Mouse (Mus musculus) CH12.LX (cell line): ENCODE results near the gene Kdm2b. TPM values are rescaled to one million over a fixed set of nuclear protein-coding genes. Genes with fewer than 3 reads are reported as not detected.

Source experiments
- DNase-seq: peaks from one replicate; pipeline ENCODE4 v3.0.0-alpha.2; 2013; ENCODE audit errors: extremely low read depth
- H3K27ac ChIP-seq: 2 replicates; pipeline ENCODE4 v1.5.1; 2012; ENCODE audit warnings: low read depth, mild to moderate bottlenecking, control low read depth, moderate library complexity; ENCODE audit not compliant: insufficient read depth
- H3K27me3 ChIP-seq: replicated peaks from 2 replicates; pipeline ENCODE3; 2012; ENCODE audit warnings: inconsistent platforms
- H3K36me3 ChIP-seq, 2 experiments: replicated peaks in 1 of 2; 2 replicates each; pipeline versions ENCODE3 to v1.6.1; 2012; ENCODE audit warnings: inconsistent platforms in 1 of 2, low read length in 1 of 2, mild to moderate bottlenecking in 1 of 2, mixed read lengths in 1 of 2, moderate library complexity in 1 of 2; ENCODE audit not compliant: control insufficient read depth in 1 of 2, insufficient read depth in 1 of 2
- H3K4me1 ChIP-seq, 2 experiments: 2 replicates each; pipeline ENCODE4 v1.6.1; 2012; ENCODE audit warnings: inconsistent platforms in 1 of 2, moderate library complexity in 1 of 2; ENCODE audit not compliant: insufficient read depth in 2 of 2, control insufficient read depth in 1 of 2
- H3K4me2 ChIP-seq: 2 replicates; pipeline ENCODE4 v1.6.1; 2012; ENCODE audit warnings: low read depth, mild to moderate bottlenecking, control low read depth; ENCODE audit not compliant: poor library complexity, insufficient read depth, severe bottlenecking
- H3K4me3 ChIP-seq, 3 experiments: fragments of 150-350 bp in 1 of 3; sonication (generic) in 1 of 3; replicated peaks in 1 of 3; 2 replicates each; pipeline versions ENCODE3 to v1.5.1; 2011 to 2012; ENCODE audit warnings: low read depth in 2 of 3, low read length in 2 of 3, mild to moderate bottlenecking in 2 of 3, moderate library complexity in 2 of 3, control low read depth in 1 of 3, improper control_type of control experiment in 1 of 3, inconsistent platforms in 1 of 3, mixed read lengths in 1 of 3; ENCODE audit not compliant: poor library complexity in 1 of 3
- H3K79me2 ChIP-seq: replicated peaks from 2 replicates; pipeline ENCODE4 v1.6.1; 2012; ENCODE audit warnings: mild to moderate bottlenecking, moderate library complexity; ENCODE audit not compliant: control insufficient read depth, poor library complexity, insufficient read depth, severe bottlenecking; ENCODE audit errors: extremely low read depth
- H3K9ac ChIP-seq: 2 replicates; pipeline ENCODE4 v1.6.1; 2012; ENCODE audit warnings: low read depth, mild to moderate bottlenecking, control low read depth, moderate library complexity; ENCODE audit not compliant: insufficient read depth
- H3K9me3 ChIP-seq: replicated peaks from 2 replicates; pipeline ENCODE3; 2012; ENCODE audit warnings: low read length, inconsistent platforms, mixed read lengths
- CHD1 ChIP-seq: IDR thresholded peaks from 2 replicates; pipeline ENCODE4 v1.6.1; 2012; ENCODE audit warnings: low read depth, low read length, improper control_type of control experiment, inconsistent platforms
- CHD2 ChIP-seq: IDR thresholded peaks from 2 replicates; pipeline ENCODE4 v1.6.1; 2011; ENCODE audit warnings: low read length, improper control_type of control experiment
- E2F4 ChIP-seq: IDR thresholded peaks from 2 replicates; pipeline ENCODE4 v1.6.1; 2011; ENCODE audit warnings: low read depth, low read length, improper control_type of control experiment; ENCODE audit not compliant: insufficient replicate concordance
- ELF1 ChIP-seq: IDR thresholded peaks from 2 replicates; pipeline ENCODE4 v1.6.1; 2014; ENCODE audit warnings: low read depth, mild to moderate bottlenecking, inconsistent platforms, low read length, improper control_type of control experiment
- GABPA ChIP-seq: IDR thresholded peaks from 2 replicates; pipeline ENCODE4 v1.6.1; 2012; ENCODE audit warnings: low read depth, low read length, improper control_type of control experiment, inconsistent platforms; ENCODE audit not compliant: insufficient replicate concordance
- JUN ChIP-seq: IDR thresholded peaks from 2 replicates; pipeline ENCODE4 v1.6.1; 2011; ENCODE audit warnings: low read depth, mild to moderate bottlenecking, low read length, improper control_type of control experiment, moderate library complexity; ENCODE audit not compliant: insufficient read depth
- JUND ChIP-seq: conservative IDR thresholded peaks from 2 replicates; pipeline ENCODE4 v1.6.1; 2011; ENCODE audit warnings: low read depth, low read length, improper control_type of control experiment
- KAT2A ChIP-seq: IDR thresholded peaks from 2 replicates; pipeline ENCODE4 v1.6.1; 2012; ENCODE audit warnings: low read length, improper control_type of control experiment, inconsistent platforms; ENCODE audit not compliant: insufficient replicate concordance
- MAX ChIP-seq: IDR thresholded peaks from 2 replicates; pipeline ENCODE4 v1.6.1; 2011; ENCODE audit warnings: low read length, improper control_type of control experiment
- MYC ChIP-seq: IDR thresholded peaks from 2 replicates; pipeline ENCODE4 v1.6.1; 2011; ENCODE audit warnings: low read depth, mild to moderate bottlenecking, improper control_type of control experiment, low read length
- POLR2A ChIP-seq: IDR thresholded peaks from 2 replicates; pipeline ENCODE4 v1.6.1; 2011; ENCODE audit warnings: low read depth, mild to moderate bottlenecking, improper control_type of control experiment, low read length
- POLR2AphosphoS2 ChIP-seq: IDR thresholded peaks from 2 replicates; pipeline ENCODE4 v1.6.1; 2011; ENCODE audit warnings: low read depth, low read length, improper control_type of control experiment
- RAD21 ChIP-seq: IDR thresholded peaks from 2 replicates; pipeline ENCODE4 v1.6.1; 2011; ENCODE audit warnings: low read depth, mild to moderate bottlenecking, low read length, improper control_type of control experiment, moderate library complexity
- SIN3A ChIP-seq: IDR thresholded peaks from 2 replicates; pipeline ENCODE4 v1.6.1; 2012; ENCODE audit warnings: low read length, improper control_type of control experiment, inconsistent platforms
- SMC3 ChIP-seq: IDR thresholded peaks from 2 replicates; pipeline ENCODE4 v1.6.1; 2011; ENCODE audit warnings: low read depth, low read length, improper control_type of control experiment
- USF1 ChIP-seq: IDR thresholded peaks from 2 replicates; pipeline ENCODE4 v1.6.1; 2014; ENCODE audit warnings: low read depth, mild to moderate bottlenecking, inconsistent platforms, low read length, improper control_type of control experiment
- USF2 ChIP-seq: conservative IDR thresholded peaks from 2 replicates; pipeline ENCODE4 v1.6.1; 2011; ENCODE audit warnings: low read depth, low read length, improper control_type of control experiment
- ZKSCAN1 ChIP-seq: IDR thresholded peaks from 2 replicates; pipeline ENCODE4 v1.6.1; 2012; ENCODE audit warnings: low read depth, inconsistent platforms, low read length, improper control_type of control experiment, borderline replicate concordance
- dilution Hi-C: fragments of 300-500 bp; cut with MboI; formaldehyde crosslinking; loops from 2 replicates; pipeline ENCODE4 v1.14.3; 2020; ENCODE audit warnings: low sequenced_read_pairs; ENCODE audit not compliant: extremely low pct_unique_long_range_greater_than_20kb, extremely low pct_ligation_motif_present
- in situ Hi-C: fragments of 300-500 bp; cut with MboI; formaldehyde crosslinking; loops from 3 replicates; pipeline ENCODE4 v1.14.3; 2019; ENCODE audit warnings: low sequenced_read_pairs, low pct_ligation_motif_present, low pct_unique_long_range_greater_than_20kb, mixed read lengths
- polyA plus RNA-seq: library from polyadenylated mRNA; unstranded; fragments of >175 nt; gene quantifications from 2 replicates; pipeline ENCODE4 v1.2.1, GENCODE M21; 2012; ENCODE audit warnings: low read depth; ENCODE audit not compliant: insufficient read length
- total RNA-seq, 2 experiments: library from RNA; depleted of rRNA; stranded (reverse); fragments of 300-350 nt in 1 of 2; fragments of >200 nt in 1 of 2; gene quantifications; 2 replicates each; pipeline ENCODE4 v1.2.3; 2012 to 2014

Kdm2b gene
- total and polyA plus RNA-seq, 3 experiments, result 69.3 to 138 (median 80.1) TPM

- TF ChIP-seq SMC3 (no peak), ELF1 (no peak), JUND (no peak), ZKSCAN1 (no peak), KAT2A (no peak), POLR2AphosphoS2 (no peak), SIN3A (no peak), USF2 (no peak), MAX (no peak), E2F4 (no peak), USF1 (no peak)
- H3K4me1 ChIP-seq, result peaks cover 0 to 22% of the 10 kb centered on the region in 2 experiments; a peak in 3 of 4 replicates
- no peaks in the 10 kb centered on the region for H3K9me3 ChIP-seq
- H3K4me2 ChIP-seq, result no peak overlapping the region
- dilution Hi-C loops (no loop called here), in situ Hi-C loops (no loop called here)
- H3K79me2 ChIP-seq, result no peaks in the 10 kb centered on the region
- peaks cover 4 to 90% of the 10 kb centered on the region in 2 experiments for H3K36me3 ChIP-seq
- no peak overlapping the region for H3K4me3 ChIP-seq
- no peaks in the 10 kb centered on the region for H3K27me3 ChIP-seq
- H3K9ac ChIP-seq, result no peak overlapping the region
- H3K27ac ChIP-seq, result no peak overlapping the region
- no peak for DNase-seq
These were observed 82.4 kb downstream of the Kdm2b start for GRCm38 (mm10) chr5:122907182-122907581.

GRCm38 (mm10) chr5:122903165-122903564 lies 86.5 kb downstream of the Kdm2b start:
- H3K4me2 ChIP-seq, result no peak overlapping the region
- H3K79me2 ChIP-seq, result peaks cover 18% of the 10 kb centered on the region
- peaks cover 0 to 62% of the 10 kb centered on the region in 2 experiments for H3K36me3 ChIP-seq
- H3K4me1 ChIP-seq, result peaks cover 5 to 47% of the 10 kb centered on the region in 2 experiments; a peak in 3 of 4 replicates
- in situ Hi-C loops (no loop called here), dilution Hi-C loops (no loop called here)
- TF ChIP-seq MYC (no peak), POLR2A (no peak), SIN3A (no peak), GABPA (no peak), KAT2A (no peak), CHD1 (no peak), CHD2 (no peak), JUN (no peak), RAD21 (no peak)
- H3K9ac ChIP-seq, result no peak overlapping the region
- H3K9me3 ChIP-seq, result no peaks in the 10 kb centered on the region
- DNase-seq, result no peak
- H3K27ac ChIP-seq, result no peak overlapping the region
- H3K4me3 ChIP-seq, result no peak overlapping the region
- no peaks in the 10 kb centered on the region for H3K27me3 ChIP-seq
